Mouse (Mus musculus): ENCODE measurements around the gene Runx3. TPM values are rescaled to one million over a fixed set of nuclear protein-coding genes. Genes with fewer than 3 reads are reported as not detected.

Runx3 gene
- polyA plus RNA-seq, 1 experiment from 2014 or later, result not detected

GRCm38 (mm10) chr4:135151111-135151987, 30.9 kb downstream of the Runx3 start:
- ATAC-seq, result no peak
- Histone ChIP-seq H3K9me3 (ENCODE audit: control insufficient read depth, low read length) (no peaks in the 10 kb centered on the region), H3K4me3 (ENCODE audit: low read length) (no peak overlapping the region), H3K27me3 (replicated peaks; ENCODE audit: control insufficient read depth, insufficient read depth, low read length) (peaks cover 71% of the 10 kb centered on the region), H3K4me2 (ENCODE audit: low read length) (no peak overlapping the region), H3K36me3 (ENCODE audit: control insufficient read depth, insufficient read depth, low read length) (no peaks in the 10 kb centered on the region), H3K9ac (ENCODE audit: low read depth, low read length) (no peak overlapping the region), H3K27ac (ENCODE audit: low read depth, low read length) (no peak overlapping the region), H3K4me1 (ENCODE audit: control insufficient read depth, insufficient read depth, low read depth, low read length) (peaks cover 8% of the 10 kb centered on the region)
- 5% methylated on average over 34 of the region's 34 CpGs for WGBS

DNA sequence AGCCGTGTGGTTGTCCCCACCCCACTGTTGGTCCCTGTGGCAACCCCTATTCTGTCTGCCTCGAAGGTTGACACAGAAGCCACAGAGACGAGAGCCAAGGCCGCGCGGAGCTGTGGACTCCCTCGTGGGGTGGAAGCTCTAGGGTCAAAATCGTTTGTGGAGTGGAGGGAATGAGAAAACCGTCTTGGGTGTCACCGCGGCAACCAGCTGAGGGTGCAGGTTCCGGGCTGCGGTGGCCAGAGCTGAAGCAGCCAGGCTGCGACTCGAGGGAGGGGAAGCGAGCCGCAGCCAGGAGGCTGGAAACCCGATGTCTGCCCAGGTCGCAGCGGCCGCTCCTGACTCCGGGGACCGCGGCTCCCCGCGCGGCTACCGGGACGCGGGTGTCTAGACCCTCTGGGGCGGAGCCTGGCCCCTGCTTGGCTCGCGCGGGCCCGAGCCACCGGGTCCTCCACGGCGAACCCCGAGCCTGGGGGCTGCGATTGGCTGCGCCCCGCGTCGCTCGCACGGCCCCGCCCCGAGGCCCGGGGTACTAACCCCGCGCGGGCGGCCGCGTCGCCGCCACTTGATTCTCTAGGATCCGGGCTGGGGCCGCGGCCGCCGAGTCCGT, 31.6 kb downstream of the Runx3 start:
- no peaks in the 10 kb centered on the region for H3K36me3 ChIP-seq (ENCODE audit: control insufficient read depth, insufficient read depth, low read length)
- H3K4me2 ChIP-seq (ENCODE audit: low read length), result peak overlapping the region; percentile 47
- H3K4me3 ChIP-seq (ENCODE audit: low read length), result peak overlapping the region; percentile 29
- H3K9me3 ChIP-seq (ENCODE audit: control insufficient read depth, low read length), result no peaks in the 10 kb centered on the region
- 2% methylated on average over 36 of the region's 63 CpGs for WGBS
- H3K9ac ChIP-seq (ENCODE audit: low read depth, low read length), result no peak overlapping the region; the same call in 1 of the 2 replicates
- H3K4me1 ChIP-seq (ENCODE audit: control insufficient read depth, insufficient read depth, low read depth, low read length), result peaks cover 8% of the 10 kb centered on the region
- H3K27ac ChIP-seq (ENCODE audit: low read depth, low read length), result no peak overlapping the region
- peaks cover 73% of the 10 kb centered on the region for H3K27me3 ChIP-seq (replicated peaks; ENCODE audit: control insufficient read depth, insufficient read depth, low read length)
- no peak for ATAC-seq

- Histone ChIP-seq H3K4me1 (ENCODE audit: control insufficient read depth, insufficient read depth, low read depth, low read length) (peaks cover 8% of the 10 kb centered on the region), H3K27ac (ENCODE audit: low read depth, low read length) (no peak overlapping the region), H3K4me3 (ENCODE audit: low read length) (peak overlapping the region; percentile 29), H3K36me3 (ENCODE audit: control insufficient read depth, insufficient read depth, low read length) (no peaks in the 10 kb centered on the region), H3K27me3 (replicated peaks; ENCODE audit: control insufficient read depth, insufficient read depth, low read length) (peaks cover 73% of the 10 kb centered on the region), H3K4me2 (ENCODE audit: low read length) (peak overlapping the region; percentile 47), H3K9ac (ENCODE audit: low read depth, low read length) (no peak overlapping the region; the same call in 1 of the 2 replicates), H3K9me3 (ENCODE audit: control insufficient read depth, low read length) (no peaks in the 10 kb centered on the region)
- WGBS, result 4% methylated on average over 20 of the region's 45 CpGs
- no peak for ATAC-seq
Measured at GRCm38 (mm10) chr4:135152834-135153259, 32.4 kb downstream of the Runx3 start.

DNA sequence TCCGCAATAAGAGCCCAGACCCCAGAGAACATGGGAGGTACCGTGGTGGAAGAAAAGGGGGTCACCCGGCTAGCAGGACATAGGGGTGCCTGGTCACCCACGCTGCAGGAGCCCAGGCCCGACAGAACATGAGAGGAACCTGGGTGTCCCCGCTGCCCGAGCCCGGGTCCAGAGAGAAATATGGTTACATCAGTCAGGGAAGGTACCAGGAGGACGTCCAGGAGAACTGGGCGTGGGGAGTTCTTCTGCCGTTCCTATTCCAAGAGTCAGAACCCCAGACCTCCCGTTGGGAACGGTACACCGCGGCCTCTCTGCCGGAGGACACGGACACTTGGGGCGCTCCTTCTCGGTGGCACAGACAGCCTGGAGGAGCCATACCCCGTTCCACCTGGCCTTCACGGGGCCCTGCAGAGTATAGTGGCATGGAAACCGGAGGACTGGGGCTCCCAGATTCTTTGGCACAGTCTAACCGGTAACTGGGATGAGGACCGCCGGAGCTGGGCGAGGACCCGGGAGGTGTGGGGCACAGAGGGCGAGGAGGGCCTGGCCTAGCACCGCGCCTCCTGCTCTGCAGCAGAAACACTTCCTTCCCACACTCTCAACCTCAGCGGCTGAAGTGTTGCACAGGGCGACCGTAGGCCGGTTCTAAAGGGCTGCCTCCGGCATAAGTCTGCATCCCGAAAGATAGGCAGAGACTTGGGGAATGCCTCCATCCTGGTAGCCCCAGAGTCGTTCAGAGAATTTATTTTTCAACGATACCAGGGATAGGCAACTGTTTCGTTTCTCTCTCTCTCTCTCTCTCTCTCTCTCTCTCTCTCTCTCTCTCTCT, 33.0 kb downstream of the Runx3 start:
- H3K27ac ChIP-seq (ENCODE audit: low read depth, low read length), result no peak overlapping the region
- H3K4me2 ChIP-seq (ENCODE audit: low read length), result no peak overlapping the region
- H3K4me1 ChIP-seq (ENCODE audit: control insufficient read depth, insufficient read depth, low read depth, low read length), result peaks cover 8% of the 10 kb centered on the region
- no peak for ATAC-seq
- H3K9me3 ChIP-seq (ENCODE audit: control insufficient read depth, low read length), result no peaks in the 10 kb centered on the region
- H3K27me3 ChIP-seq (replicated peaks; ENCODE audit: control insufficient read depth, insufficient read depth, low read length), result peaks cover 72% of the 10 kb centered on the region
- 1% methylated on average over 39 of the region's 39 CpGs for WGBS
- no peak overlapping the region for H3K4me3 ChIP-seq (ENCODE audit: low read length)
- H3K9ac ChIP-seq (ENCODE audit: low read depth, low read length), result no peak overlapping the region
- no peaks in the 10 kb centered on the region for H3K36me3 ChIP-seq (ENCODE audit: control insufficient read depth, insufficient read depth, low read length)

GRCm38 (mm10) chr4:135154089-135154949, 33.9 kb downstream of the Runx3 start:
- Histone ChIP-seq H3K27ac (ENCODE audit: low read depth, low read length) (no peak overlapping the region), H3K9ac (ENCODE audit: low read depth, low read length) (no peak overlapping the region), H3K4me2 (ENCODE audit: low read length) (no peak overlapping the region), H3K36me3 (ENCODE audit: control insufficient read depth, insufficient read depth, low read length) (no peaks in the 10 kb centered on the region), H3K4me3 (ENCODE audit: low read length) (no peak overlapping the region), H3K27me3 (replicated peaks; ENCODE audit: control insufficient read depth, insufficient read depth, low read length) (peaks cover 72% of the 10 kb centered on the region), H3K9me3 (ENCODE audit: control insufficient read depth, low read length) (no peaks in the 10 kb centered on the region), H3K4me1 (ENCODE audit: control insufficient read depth, insufficient read depth, low read depth, low read length) (peaks cover 8% of the 10 kb centered on the region)
- 2% methylated on average over 21 of the region's 21 CpGs for WGBS
- ATAC-seq, result no peak

DNA sequence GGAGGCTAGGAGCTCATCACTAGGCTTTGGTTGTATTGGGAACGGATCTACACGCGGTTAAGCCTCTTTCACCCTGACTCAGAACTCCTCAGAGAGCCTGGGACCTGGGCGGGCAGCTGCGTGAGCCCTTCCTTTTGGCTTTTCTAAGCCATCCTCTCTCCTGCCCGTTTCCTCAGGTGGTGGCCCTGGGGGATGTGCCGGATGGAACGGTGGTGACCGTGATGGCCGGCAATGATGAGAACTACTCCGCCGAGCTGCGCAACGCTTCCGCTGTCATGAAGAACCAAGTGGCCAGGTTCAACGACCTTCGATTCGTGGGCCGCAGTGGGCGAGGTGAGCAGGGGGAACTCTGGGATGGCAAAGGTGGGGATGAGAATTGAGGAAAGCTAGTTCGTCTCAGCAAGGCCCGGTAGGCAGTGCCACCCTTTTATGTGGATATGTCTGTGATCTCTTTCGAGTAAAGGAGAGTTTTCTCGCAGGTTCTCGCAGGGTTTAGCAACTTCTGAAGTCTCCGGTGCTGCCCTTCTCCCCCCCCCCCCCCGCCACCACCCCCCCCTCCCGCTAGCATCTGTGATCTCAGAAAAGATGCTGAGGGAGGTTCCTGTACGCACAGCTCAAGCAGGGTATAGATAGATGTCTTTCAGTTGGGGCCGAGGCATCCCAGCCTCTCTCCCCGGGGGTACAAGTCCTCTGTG, 34.8 kb downstream of the Runx3 start:
- Histone ChIP-seq H3K27ac (ENCODE audit: low read depth, low read length) (no peak overlapping the region), H3K4me2 (ENCODE audit: low read length) (no peak overlapping the region), H3K4me1 (ENCODE audit: control insufficient read depth, insufficient read depth, low read depth, low read length) (peaks cover 8% of the 10 kb centered on the region), H3K4me3 (ENCODE audit: low read length) (no peak overlapping the region), H3K27me3 (replicated peaks; ENCODE audit: control insufficient read depth, insufficient read depth, low read length) (peaks cover 70% of the 10 kb centered on the region), H3K36me3 (ENCODE audit: control insufficient read depth, insufficient read depth, low read length) (no peaks in the 10 kb centered on the region), H3K9me3 (ENCODE audit: control insufficient read depth, low read length) (no peaks in the 10 kb centered on the region), H3K9ac (ENCODE audit: low read depth, low read length) (no peak overlapping the region)
- ATAC-seq, result no peak
- WGBS, result 1% methylated on average over 28 of the region's 31 CpGs

DNA sequence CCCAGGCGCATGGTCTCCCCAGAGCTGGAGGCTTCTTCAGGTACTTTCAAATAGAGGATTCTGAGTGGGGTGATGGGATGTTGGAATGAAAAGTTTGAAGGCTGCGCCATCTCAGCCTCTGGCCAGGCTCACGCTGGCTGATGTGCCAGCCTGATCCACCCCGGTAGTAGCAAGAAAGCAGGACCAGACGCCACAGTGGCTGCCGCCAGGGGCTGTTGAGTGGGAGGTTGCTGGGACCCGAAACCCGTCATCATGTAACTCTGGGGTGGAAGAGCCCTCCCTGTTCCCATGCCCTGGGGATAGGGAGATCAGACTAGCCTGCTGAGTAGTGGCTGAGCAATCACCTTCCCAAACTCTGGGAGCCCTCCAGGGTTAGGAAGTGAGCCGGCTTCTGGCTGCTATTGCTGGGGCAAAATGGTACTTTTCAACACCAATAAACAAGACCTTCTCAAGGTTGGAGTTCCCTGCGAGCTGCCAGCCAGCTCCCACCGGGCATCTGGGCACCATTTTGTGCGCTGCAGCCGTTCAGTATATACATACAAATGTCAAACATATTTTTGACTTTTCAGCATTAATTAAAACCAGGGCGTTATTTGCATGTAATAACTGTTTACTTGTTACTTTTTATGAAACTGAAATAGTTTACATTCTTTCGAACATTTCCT, 35.5 kb downstream of the Runx3 start:
- H3K27me3 ChIP-seq (replicated peaks; ENCODE audit: control insufficient read depth, insufficient read depth, low read length), result peaks cover 69% of the 10 kb centered on the region
- H3K4me2 ChIP-seq (ENCODE audit: low read length), result no peak overlapping the region
- no peak for ATAC-seq
- H3K9me3 ChIP-seq (ENCODE audit: control insufficient read depth, low read length), result no peaks in the 10 kb centered on the region
- no peak overlapping the region for H3K27ac ChIP-seq (ENCODE audit: low read depth, low read length)
- H3K36me3 ChIP-seq (ENCODE audit: control insufficient read depth, insufficient read depth, low read length), result no peaks in the 10 kb centered on the region
- H3K4me3 ChIP-seq (ENCODE audit: low read length), result no peak overlapping the region
- peaks cover 8% of the 10 kb centered on the region for H3K4me1 ChIP-seq (ENCODE audit: control insufficient read depth, insufficient read depth, low read depth, low read length)
- WGBS, result 7% methylated on average over 15 of the region's 15 CpGs
- H3K9ac ChIP-seq (ENCODE audit: low read depth, low read length), result no peak overlapping the region

GRCm38 (mm10) chr4:135156531-135156930, 36.1 kb downstream of the Runx3 start:
- no peaks in the 10 kb centered on the region for H3K36me3 ChIP-seq (ENCODE audit: control insufficient read depth, insufficient read depth, low read length)
- H3K9me3 ChIP-seq (ENCODE audit: control insufficient read depth, low read length), result no peaks in the 10 kb centered on the region
- no peak overlapping the region for H3K4me3 ChIP-seq (ENCODE audit: low read length)
- 5% methylated on average over 6 of the region's 6 CpGs for WGBS
- no peak overlapping the region for H3K4me2 ChIP-seq (ENCODE audit: low read length)
- H3K27me3 ChIP-seq (replicated peaks; ENCODE audit: control insufficient read depth, insufficient read depth, low read length), result peaks cover 68% of the 10 kb centered on the region
- H3K4me1 ChIP-seq (ENCODE audit: control insufficient read depth, insufficient read depth, low read depth, low read length), result peaks cover 8% of the 10 kb centered on the region
- no peak overlapping the region for H3K27ac ChIP-seq (ENCODE audit: low read depth, low read length)
- no peak overlapping the region for H3K9ac ChIP-seq (ENCODE audit: low read depth, low read length)
- ATAC-seq, result no peak

All from hindbrain, embryonic 16.5 days (tissue).